Mouse (Mus musculus): ENCODE results near the gene Zfp260. TPM values are rescaled to one million over a fixed set of nuclear protein-coding genes. Genes with fewer than 3 reads are reported as not detected.

The Zfp260 gene
- polyA plus RNA-seq, 1 experiment from 2014 or later = 91.8 TPM

DNA sequence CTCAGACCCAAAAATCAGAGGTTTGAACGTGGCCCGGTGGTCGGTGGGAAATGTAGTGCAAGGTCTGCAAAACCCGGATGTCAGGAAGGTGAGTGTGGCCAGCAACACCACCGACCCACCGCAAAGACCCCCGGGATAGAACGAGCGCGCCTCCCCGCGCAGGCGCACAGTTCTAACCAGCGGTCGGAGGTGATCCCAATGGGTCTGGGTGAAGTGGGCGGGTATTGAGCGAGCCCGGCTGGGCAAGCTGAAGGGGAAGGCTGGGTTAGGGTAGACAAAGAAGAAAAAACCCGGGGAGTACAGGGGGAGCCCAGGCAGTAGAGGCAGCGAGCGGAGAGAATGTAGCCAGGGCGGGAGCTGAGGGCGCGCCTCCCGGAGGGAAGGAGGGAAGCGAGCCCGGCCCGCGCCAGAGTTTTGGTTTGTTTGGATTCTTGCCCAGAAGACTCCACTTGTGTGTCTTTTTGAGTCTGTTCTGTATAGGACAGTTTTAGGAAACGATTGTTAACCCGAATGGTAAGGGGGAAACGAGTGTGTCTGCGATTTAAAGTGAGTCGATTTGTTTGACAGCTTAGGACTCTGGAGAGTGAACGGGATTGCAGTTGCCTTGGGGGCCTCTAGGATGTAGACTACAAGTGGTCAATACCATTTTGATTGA lies 49.1 kb downstream of the Zfp260 start:
- Histone ChIP-seq H3K27ac (ENCODE audit: low read depth) (peak overlapping the region; percentile 78), H3K27me3 (replicated peaks; ENCODE audit: control insufficient read depth, insufficient read depth, low read length) (no peaks in the 10 kb centered on the region), H3K4me1 (replicated peaks; ENCODE audit: control insufficient read depth, insufficient read depth, low read length) (peaks cover 7% of the 10 kb centered on the region; the same call in 1 of the 2 replicates), H3K9me3 (ENCODE audit: control insufficient read depth, low read length) (peaks cover 22% of the 10 kb centered on the region), H3K9ac (ENCODE audit: low read length) (peak overlapping the region; percentile 60), H3K4me3 (ENCODE audit: low read depth, low read length) (peak overlapping the region; percentile 47), H3K36me3 (ENCODE audit: control insufficient read depth, insufficient read depth, low read length) (peaks cover 6% of the 10 kb centered on the region; the same call in 1 of the 2 replicates), H3K4me2 (ENCODE audit: low read length) (peak overlapping the region; percentile 63)
- 2% methylated on average over 35 of the region's 35 CpGs for WGBS
- ATAC-seq (replicated peaks; ENCODE audit: low FRiP score, low TSS enrichment, low read depth) (peak; percentile 93), DNase-seq (ENCODE audit: low spot score) (peak; percentile 89)

GRCm38 (mm10) chr7:30147011-30147410 lies 52.4 kb downstream of the Zfp260 start:
- no peak for DNase-seq (ENCODE audit: low spot score)
- no peak overlapping the region for H3K4me2 ChIP-seq (ENCODE audit: low read length)
- H3K4me3 ChIP-seq (ENCODE audit: low read depth, low read length) = no peak overlapping the region
- H3K36me3 ChIP-seq (ENCODE audit: control insufficient read depth, insufficient read depth, low read length) = 0 out of 2 replicates have a peak, but pooled peaks cover 4% of the 10 kb centered on the region
- peaks cover 48% of the 10 kb centered on the region for H3K9me3 ChIP-seq (ENCODE audit: control insufficient read depth, low read length)
- WGBS = 95% methylated on average over 5 of the region's 5 CpGs
- no peak overlapping the region for H3K9ac ChIP-seq (ENCODE audit: low read length)
- H3K4me1 ChIP-seq (replicated peaks; ENCODE audit: control insufficient read depth, insufficient read depth, low read length) = peaks cover 7% of the 10 kb centered on the region; the same call in 1 of the 2 replicates
- no peaks in the 10 kb centered on the region for H3K27me3 ChIP-seq (replicated peaks; ENCODE audit: control insufficient read depth, insufficient read depth, low read length)
- H3K27ac ChIP-seq (ENCODE audit: low read depth) = no peak overlapping the region
- ATAC-seq (replicated peaks; ENCODE audit: low FRiP score, low TSS enrichment, low read depth) = no peak

- WGBS = 97% methylated on average over 1 of the region's 1 CpGs
- no peaks in the 10 kb centered on the region for H3K4me1 ChIP-seq (replicated peaks; ENCODE audit: control insufficient read depth, insufficient read depth, low read length)
- peaks cover 81% of the 10 kb centered on the region for H3K9me3 ChIP-seq (ENCODE audit: control insufficient read depth, low read length)
- DNase-seq (ENCODE audit: low spot score) = no peak
- no peak overlapping the region for H3K4me2 ChIP-seq (ENCODE audit: low read length)
- no peak for ATAC-seq (replicated peaks; ENCODE audit: low FRiP score, low TSS enrichment, low read depth)
- H3K36me3 ChIP-seq (ENCODE audit: control insufficient read depth, insufficient read depth, low read length) = peaks cover 36% of the 10 kb centered on the region
- H3K27me3 ChIP-seq (replicated peaks; ENCODE audit: control insufficient read depth, insufficient read depth, low read length) = no peaks in the 10 kb centered on the region
- H3K9ac ChIP-seq (ENCODE audit: low read length) = no peak overlapping the region
- H3K4me3 ChIP-seq (ENCODE audit: low read depth, low read length) = no peak overlapping the region
- no peak overlapping the region for H3K27ac ChIP-seq (ENCODE audit: low read depth)
Measured at GRCm38 (mm10) chr7:30154040-30154439, 59.5 kb downstream of the Zfp260 start.

GRCm38 (mm10) chr7:30155507-30155906 lies 60.9 kb downstream of the Zfp260 start:
- ATAC-seq (replicated peaks; ENCODE audit: low FRiP score, low TSS enrichment, low read depth) (no peak), DNase-seq (ENCODE audit: low spot score) (no peak)
- Histone ChIP-seq H3K36me3 (ENCODE audit: control insufficient read depth, insufficient read depth, low read length) (peaks cover 45% of the 10 kb centered on the region), H3K9ac (ENCODE audit: low read length) (no peak overlapping the region), H3K9me3 (ENCODE audit: control insufficient read depth, low read length) (peaks cover 82% of the 10 kb centered on the region), H3K4me1 (replicated peaks; ENCODE audit: control insufficient read depth, insufficient read depth, low read length) (no peaks in the 10 kb centered on the region), H3K27ac (ENCODE audit: low read depth) (no peak overlapping the region), H3K4me3 (ENCODE audit: low read depth, low read length) (no peak overlapping the region), H3K4me2 (ENCODE audit: low read length) (no peak overlapping the region), H3K27me3 (replicated peaks; ENCODE audit: control insufficient read depth, insufficient read depth, low read length) (no peaks in the 10 kb centered on the region)
- WGBS = 95% methylated on average over 3 of the region's 3 CpGs

Small RNAs within 50 kb of the gene (microRNA-seq; reads per million reads assigned to microRNA genes)
- not detected for gene Gm23368

Other genes with a start within 250 kb of the Zfp260 start
- gene Zfp940, start 241.1 kb upstream of the Zfp260 start, polyA plus RNA-seq (2014; fragmentation: Nextera tagmentation; extraction: Ambion mirVana) = 5.4 and 7.9 TPM in 2 replicates
- 6.8 and 8.4 TPM in 2 replicates for gene Zfp420, start 234.8 kb upstream of the Zfp260 start, polyA plus RNA-seq (2014; fragmentation: Nextera tagmentation; extraction: Ambion mirVana)
- gene Zfp27, start 188.2 kb upstream of the Zfp260 start, polyA plus RNA-seq (2014; fragmentation: Nextera tagmentation; extraction: Ambion mirVana) = 9.8 and 11.8 TPM in 2 replicates
- gene Zfp383, start 186.6 kb upstream of the Zfp260 start, polyA plus RNA-seq (2014; fragmentation: Nextera tagmentation; extraction: Ambion mirVana) = 5.4 and 5.6 TPM in 2 replicates
- 12.8 and 14.7 TPM in 2 replicates for gene Zfp74, start 140.7 kb upstream of the Zfp260 start, polyA plus RNA-seq (2014; fragmentation: Nextera tagmentation; extraction: Ambion mirVana)
- gene Zfp568, start 110.8 kb upstream of the Zfp260 start, polyA plus RNA-seq (2014; fragmentation: Nextera tagmentation; extraction: Ambion mirVana) = 19.5 and 22.6 TPM in 2 replicates
- 3.5 and 4.4 TPM in 2 replicates for gene Zfp14, start 43.4 kb upstream of the Zfp260 start, polyA plus RNA-seq (2014; fragmentation: Nextera tagmentation; extraction: Ambion mirVana)
- gene Zfp82, start 21.9 kb upstream of the Zfp260 start, polyA plus RNA-seq (2014; fragmentation: Nextera tagmentation; extraction: Ambion mirVana) = 4.9 and 5.4 TPM in 2 replicates
- gene Gm26920, start 4.4 kb upstream of the Zfp260 start, polyA plus RNA-seq (2014; fragmentation: Nextera tagmentation; extraction: Ambion mirVana) = 0.87 and 1.5 TPM in 2 replicates
- 8.3 and 11.2 TPM in 2 replicates for gene Zfp566, start 4.2 kb upstream of the Zfp260 start, polyA plus RNA-seq (2014; fragmentation: Nextera tagmentation; extraction: Ambion mirVana)
- gene Zfp382, start 27.2 kb downstream of the Zfp260 start, polyA plus RNA-seq (2014; fragmentation: Nextera tagmentation; extraction: Ambion mirVana) = 4.2 and 5.8 TPM in 2 replicates
- 16.0 and 16.3 TPM in 2 replicates for gene Zfp146, start 75.0 kb downstream of the Zfp260 start, polyA plus RNA-seq (2014; fragmentation: Nextera tagmentation; extraction: Ambion mirVana)
- gene Cox7a1, start 89.4 kb downstream of the Zfp260 start, polyA plus RNA-seq (2014; fragmentation: Nextera tagmentation; extraction: Ambion mirVana) = 5.8 and 11.3 TPM in 2 replicates
- 81.9 and 85.4 TPM in 2 replicates for gene Capns1, start 104.0 kb downstream of the Zfp260 start, polyA plus RNA-seq (2014; fragmentation: Nextera tagmentation; extraction: Ambion mirVana)
- 159 and 161 TPM in 2 replicates for gene Polr2i, start 137.2 kb downstream of the Zfp260 start, polyA plus RNA-seq (2014; fragmentation: Nextera tagmentation; extraction: Ambion mirVana)
- 147 and 157 TPM in 2 replicates for gene Tbcb, start 137.5 kb downstream of the Zfp260 start, polyA plus RNA-seq (2014; fragmentation: Nextera tagmentation; extraction: Ambion mirVana)
- not detected in 2 replicates for gene Ovol3, start 140.9 kb downstream of the Zfp260 start, polyA plus RNA-seq (2014; fragmentation: Nextera tagmentation; extraction: Ambion mirVana)
- gene Thap8, start 185.3 kb downstream of the Zfp260 start, polyA plus RNA-seq (2014; fragmentation: Nextera tagmentation; extraction: Ambion mirVana) = 0.24 and 0.26 TPM in 2 replicates
- 8.5 and 10.5 TPM in 2 replicates for gene Wdr62, start 185.6 kb downstream of the Zfp260 start, polyA plus RNA-seq (2014; fragmentation: Nextera tagmentation; extraction: Ambion mirVana)
- gene Clip3, start 197.0 kb downstream of the Zfp260 start, polyA plus RNA-seq (2014; fragmentation: Nextera tagmentation; extraction: Ambion mirVana) = 41.4 and 46.1 TPM in 2 replicates
- gene Alkbh6, start 213.9 kb downstream of the Zfp260 start, polyA plus RNA-seq (2014; fragmentation: Nextera tagmentation; extraction: Ambion mirVana) = 70.7 and 79.3 TPM in 2 replicates
- gene Syne4, start 220.0 kb downstream of the Zfp260 start, polyA plus RNA-seq (2014; fragmentation: Nextera tagmentation; extraction: Ambion mirVana) = 52.2 and 60.5 TPM in 2 replicates
- gene E130208F15Rik, start 227.0 kb downstream of the Zfp260 start, polyA plus RNA-seq (2014; fragmentation: Nextera tagmentation; extraction: Ambion mirVana) = not detected in 2 replicates
- gene Sdhaf1, start 229.1 kb downstream of the Zfp260 start, polyA plus RNA-seq (2014; fragmentation: Nextera tagmentation; extraction: Ambion mirVana) = 16.3 and 17.2 TPM in 2 replicates

Data from intestine, embryonic 14.5 days (tissue).